Mouse (Mus musculus) lung, postnatal 10 days (tissue): ENCODE measurements around the gene Gpr153.

Source experiments
- DNase-seq: peaks from one replicate; pipeline ENCODE4 v3.0.0; 2021

Gene Gpr153

GRCm38 (mm10) chr4:152265791-152266190 is 8.2 kb upstream of the Gpr153 start:
- DNase-seq: no peak

- DNase-seq: peak; percentile 61
Measured at GRCm38 (mm10) chr4:152266236-152266895, 7.7 kb upstream of the Gpr153 start.

- DNase-seq: peak; percentile 81
Measured at GRCm38 (mm10) chr4:152267748-152268369, 6.2 kb upstream of the Gpr153 start.

- DNase-seq: no peak
Measured at GRCm38 (mm10) chr4:152269967-152270366, 4.1 kb upstream of the Gpr153 start.

- no peak for DNase-seq
Measured at GRCm38 (mm10) chr4:152270599-152270998, 3.4 kb upstream of the Gpr153 start.

- no peak for DNase-seq
Measured at GRCm38 (mm10) chr4:152271334-152271733, 2.7 kb upstream of the Gpr153 start.

GRCm38 (mm10) chr4:152272006-152272405 is 2.0 kb upstream of the Gpr153 start:
- no peak for DNase-seq

- peak; percentile 79 for DNase-seq
Measured at GRCm38 (mm10) chr4:152272449-152273049, 1.5 kb upstream of the Gpr153 start.

- no peak for DNase-seq
Measured at GRCm38 (mm10) chr4:152273191-152273590, 841 bp upstream of the Gpr153 start.

GRCm38 (mm10) chr4:152274681-152275131 is 674 bp downstream of the Gpr153 start:
- peak; percentile 61 for DNase-seq

- DNase-seq: peak; percentile 47
Measured at GRCm38 (mm10) chr4:152276389-152277347, 2.6 kb downstream of the Gpr153 start.

- DNase-seq: no peak
Measured at GRCm38 (mm10) chr4:152277916-152278315, 3.9 kb downstream of the Gpr153 start.

- no peak for DNase-seq
Measured at GRCm38 (mm10) chr4:152278986-152279385, 5.0 kb downstream of the Gpr153 start.

GRCm38 (mm10) chr4:152281601-152282000 is 7.6 kb downstream of the Gpr153 start:
- DNase-seq: no peak

- DNase-seq: no peak
Measured at GRCm38 (mm10) chr4:152282721-152283120, 8.7 kb downstream of the Gpr153 start.

- peak; percentile 91 for DNase-seq
Measured at GRCm38 (mm10) chr4:152283186-152283950, 9.3 kb downstream of the Gpr153 start.

- peak; percentile 74 for DNase-seq
Measured at GRCm38 (mm10) chr4:152285505-152285904, 11.5 kb downstream of the Gpr153 start.

- DNase-seq: no peak
Measured at GRCm38 (mm10) chr4:152286183-152286582, 12.2 kb downstream of the Gpr153 start.

GRCm38 (mm10) chr4:152286887-152287286 is 12.9 kb downstream of the Gpr153 start:
- peak; percentile 77 for DNase-seq

- no peak for DNase-seq
Measured at GRCm38 (mm10) chr4:152287317-152288120, 13.5 kb downstream of the Gpr153 start.

- DNase-seq: no peak
Measured at GRCm38 (mm10) chr4:152288398-152288945, 14.4 kb downstream of the Gpr153 start.
